Mouse (Mus musculus) kidney, adult 2 months (tissue): ENCODE data around the gene Hmcn2. TPM values are rescaled to one million over a fixed set of nuclear protein-coding genes. Genes with fewer than 3 reads are reported as not detected.
A peak's percentile ranks its signal among the peaks of the same experiment; 100 is the strongest.

Experiments
- DNase-seq: peaks from one replicate; pipeline ENCODE4 v3.0.0; 2021
- H3K27ac ChIP-seq: fragments of 200-500 bp; 2 replicates; pipeline ENCODE4 v1.5.1; 2012; ENCODE audit warnings: low read depth, low read length, control low read depth, inconsistent platforms; ENCODE audit not compliant: insufficient read depth
- H3K27me3 ChIP-seq: fragments of 200-500 bp; replicated peaks from 2 replicates; pipeline ENCODE4 v1.6.1; 2012; ENCODE audit warnings: mild to moderate bottlenecking, moderate library complexity, low read length, inconsistent platforms; ENCODE audit not compliant: control insufficient read depth, insufficient read depth
- H3K36me3 ChIP-seq: fragments of 200-500 bp; 2 replicates; pipeline ENCODE4 v1.6.1; 2012; ENCODE audit warnings: mild to moderate bottlenecking, moderate library complexity, low read length, inconsistent platforms; ENCODE audit not compliant: control insufficient read depth, insufficient read depth
- H3K4me1 ChIP-seq: fragments of 200-500 bp; 2 replicates; pipeline ENCODE4 v1.6.1; 2011; ENCODE audit warnings: low read length; ENCODE audit not compliant: control insufficient read depth, insufficient read depth
- H3K4me3 ChIP-seq: fragments of 200-500 bp; 2 replicates; pipeline ENCODE4 v1.5.1; 2011; ENCODE audit warnings: mild to moderate bottlenecking, low read depth, low read length, control low read depth; ENCODE audit not compliant: insufficient read depth
- CTCF ChIP-seq: fragments of 200-500 bp; conservative IDR thresholded peaks from 2 replicates; pipeline ENCODE4 v1.5.1; 2011; ENCODE audit warnings: low read depth, mild to moderate bottlenecking, control low read depth, low read length, moderate library complexity, mixed read lengths; ENCODE audit not compliant: insufficient read depth, insufficient read length
- POLR2A ChIP-seq: fragments of 200-500 bp; IDR thresholded peaks from one replicate; pipeline ENCODE4 v1.6.1; 2011; ENCODE audit warnings: low read depth, low read length, control low read depth
- WGBS: fragments of 180-500 bp; shearing (Covaris S2); methylation state at CpG from one replicate; pipeline ENCODE4 v1.1.7; 2018; 5-methylcytosine and 5-hydroxymethylcytosine counted together
- polyA plus RNA-seq: library from polyadenylated mRNA; depleted of rRNA; stranded (reverse); fragments of >200 nt; gene quantifications from 2 replicates; pipeline ENCODE4 v1.2.3, GENCODE M21; 2012

The Hmcn2 gene
- polyA plus RNA-seq, 1 experiment = 14.3 TPM

- 5% methylated on average over 4 of the region's 4 CpGs for WGBS
- Histone ChIP-seq H3K27me3 (no peaks in the 10 kb centered on the region), H3K27ac (no peak overlapping the region), H3K4me3 (no peak overlapping the region), H3K4me1 (no peaks in the 10 kb centered on the region; the same call in 1 of the 2 replicates), H3K36me3 (no peaks in the 10 kb centered on the region)
- TF ChIP-seq CTCF (peak; percentile 83), POLR2A (no peak)
- peak; percentile 75 for DNase-seq
Observed at GRCm38 (mm10) chr2:31294985-31295384, 19.2 kb upstream of the Hmcn2 start.

- Histone ChIP-seq H3K27me3 (no peaks in the 10 kb centered on the region), H3K27ac (no peak overlapping the region), H3K4me1 (no peaks in the 10 kb centered on the region; the same call in 1 of the 2 replicates), H3K4me3 (no peak overlapping the region), H3K36me3 (no peaks in the 10 kb centered on the region)
- DNase-seq = no peak
- WGBS = 84% methylated on average over 6 of the region's 6 CpGs
- TF ChIP-seq POLR2A = no peak
- no peak for TF ChIP-seq CTCF
Observed at GRCm38 (mm10) chr2:31296395-31296794, 17.8 kb upstream of the Hmcn2 start.

GRCm38 (mm10) chr2:31297602-31298268 is 16.5 kb upstream of the Hmcn2 start:
- peak overlapping the region; percentile 61 for H3K4me3 ChIP-seq
- DNase-seq = peak; percentile 70
- TF ChIP-seq POLR2A (no peak), CTCF (no peak)
- H3K36me3 ChIP-seq = no peaks in the 10 kb centered on the region
- no peaks in the 10 kb centered on the region; the same call in 1 of the 2 replicates for H3K4me1 ChIP-seq
- no peaks in the 10 kb centered on the region for H3K27me3 ChIP-seq
- H3K27ac ChIP-seq = no peak overlapping the region
- 6% methylated on average over 17 of the region's 17 CpGs for WGBS

- no peak for DNase-seq
- Histone ChIP-seq H3K4me3 (no peak overlapping the region), H3K36me3 (no peaks in the 10 kb centered on the region), H3K27me3 (no peaks in the 10 kb centered on the region), H3K4me1 (no peaks in the 10 kb centered on the region; the same call in 1 of the 2 replicates), H3K27ac (no peak overlapping the region)
- TF ChIP-seq CTCF = no peak
- no peak for TF ChIP-seq POLR2A
- WGBS = 50% methylated on average over 4 of the region's 4 CpGs
Observed at GRCm38 (mm10) chr2:31298814-31299213, 15.4 kb upstream of the Hmcn2 start.

- TF ChIP-seq POLR2A (no peak), CTCF (peak; percentile 30; the same call in 1 of the 2 replicates)
- H3K4me1 ChIP-seq = no peaks in the 10 kb centered on the region; the same call in 1 of the 2 replicates
- WGBS = 28% methylated on average over 4 of the region's 4 CpGs
Observed at GRCm38 (mm10) chr2:31299266-31299665, 14.9 kb upstream of the Hmcn2 start.

GRCm38 (mm10) chr2:31299996-31300395 is 14.2 kb upstream of the Hmcn2 start:
- TF ChIP-seq POLR2A = no peak
- TF ChIP-seq CTCF = no peak
- no peaks in the 10 kb centered on the region for H3K27me3 ChIP-seq
- no peaks in the 10 kb centered on the region; the same call in 1 of the 2 replicates for H3K4me1 ChIP-seq
- no peak overlapping the region for H3K27ac ChIP-seq
- DNase-seq = no peak
- H3K4me3 ChIP-seq = no peak overlapping the region
- H3K36me3 ChIP-seq = no peaks in the 10 kb centered on the region
- 71% methylated on average over 10 of the region's 10 CpGs for WGBS

More at GRCm38 (mm10) chr2:31299266-31299665, 14.9 kb upstream of the Hmcn2 start:
- peak; percentile 42 for DNase-seq
- Histone ChIP-seq H3K36me3 (no peaks in the 10 kb centered on the region), H3K27ac (no peak overlapping the region), H3K4me3 (no peak overlapping the region), H3K27me3 (no peaks in the 10 kb centered on the region)

GRCm38 (mm10) chr2:31303177-31303576 is 11.0 kb upstream of the Hmcn2 start:
- TF ChIP-seq POLR2A (no peak), CTCF (no peak)
- 78% methylated on average over 9 of the region's 9 CpGs for WGBS
- no peak for DNase-seq
- Histone ChIP-seq H3K27ac (no peak overlapping the region), H3K4me1 (no peaks in the 10 kb centered on the region; the same call in 1 of the 2 replicates), H3K36me3 (no peaks in the 10 kb centered on the region), H3K4me3 (no peak overlapping the region), H3K27me3 (no peaks in the 10 kb centered on the region)

GRCm38 (mm10) chr2:31304191-31304590 is 10.0 kb upstream of the Hmcn2 start:
- DNase-seq = no peak
- no peak overlapping the region for H3K27ac ChIP-seq
- no peak overlapping the region for H3K4me3 ChIP-seq
- 67% methylated on average over 9 of the region's 9 CpGs for WGBS
- H3K27me3 ChIP-seq = no peaks in the 10 kb centered on the region
- no peaks in the 10 kb centered on the region for H3K4me1 ChIP-seq
- TF ChIP-seq POLR2A (no peak), CTCF (no peak)
- H3K36me3 ChIP-seq = no peaks in the 10 kb centered on the region
